Mouse (Mus musculus) midbrain, embryonic 10.5 days (tissue): ENCODE data around the gene Gm3625. TPM values are rescaled to one million over a fixed set of nuclear protein-coding genes. Genes with fewer than 3 reads are reported as not detected.
"Not testable (repeated sequence)": the region's sequence is repeated elsewhere in the genome, so short reads cannot be mapped to it uniquely, and the experiment has no call there.

ENCODE experiments used
- DNase-seq: peaks from one replicate; pipeline ENCODE4 v3.0.0-alpha.2; 2017; ENCODE audit warnings: low spot score
- H3K27ac ChIP-seq: fragments of 300-500 bp; sonication (generic); replicated peaks from 2 replicates; pipeline ENCODE4 v1.5.1; 2016; ENCODE audit warnings: mild to moderate bottlenecking
- H3K27me3 ChIP-seq: fragments of 300-500 bp; sonication (generic); 2 replicates; pipeline ENCODE4 v1.6.1; 2016; ENCODE audit warnings: low read depth, mild to moderate bottlenecking; ENCODE audit not compliant: poor library complexity, severe bottlenecking
- H3K36me3 ChIP-seq: fragments of 300-500 bp; sonication (generic); 2 replicates; pipeline ENCODE4 v1.6.1; 2016; ENCODE audit warnings: mild to moderate bottlenecking, moderate library complexity
- H3K4me1 ChIP-seq: fragments of 300-500 bp; sonication (generic); 2 replicates; pipeline ENCODE4 v1.6.1; 2016
- H3K4me3 ChIP-seq: fragments of 300-500 bp; sonication (generic); 2 replicates; pipeline ENCODE4 v1.5.1; 2016; ENCODE audit warnings: mild to moderate bottlenecking, moderate library complexity
- H3K9me3 ChIP-seq: fragments of 300-500 bp; sonication (generic); replicated peaks from 2 replicates; pipeline ENCODE4 v1.6.1; 2016; ENCODE audit warnings: mild to moderate bottlenecking
- WGBS: fragments of 180-500 bp; shearing (Covaris S2); methylation state at CpG from one replicate; pipeline ENCODE4 v1.1.7; 2016; 5-methylcytosine and 5-hydroxymethylcytosine counted together
- polyA plus RNA-seq: library from polyadenylated mRNA; unstranded; fragments of >200 nt; fragmentation: Nextera tagmentation; extraction: Ambion mirVana; gene quantifications from 2 replicates; pipeline ENCODE4 v1.2.1, GENCODE M21; 2016

Gene Gm3625
- polyA plus RNA-seq, 1 experiment from 2014 or later = not detected

DNA sequence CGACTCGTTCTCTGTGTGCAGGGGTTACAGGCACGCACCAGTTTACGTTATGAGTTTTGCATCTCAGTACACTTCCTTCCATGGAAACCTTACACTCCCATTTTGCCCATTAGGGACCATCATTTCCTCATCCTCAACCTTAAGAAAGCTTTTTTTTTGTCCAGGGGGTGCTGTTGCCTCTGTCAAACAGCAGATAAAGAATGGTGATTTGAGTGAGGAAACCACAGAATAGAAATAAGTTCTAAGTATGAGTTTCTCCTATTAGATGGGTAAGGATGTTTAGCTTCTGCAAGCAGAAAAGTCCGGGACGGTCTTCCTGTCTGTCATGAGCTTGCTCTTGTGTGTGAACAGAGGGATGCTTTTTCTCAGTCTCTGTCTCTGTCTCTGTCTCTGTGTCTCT lies 702 bp downstream of the Gm3625 start:
- Histone ChIP-seq H3K27ac (peak overlapping the region; percentile 89), H3K27me3 (peaks cover 22% of the 10 kb centered on the region), H3K4me1 (peaks cover 17% of the 10 kb centered on the region), H3K9me3 (no peaks in the 10 kb centered on the region), H3K36me3 (no peaks in the 10 kb centered on the region), H3K4me3 (peak overlapping the region; percentile 82)
- no peak for DNase-seq
- 75% methylated on average over 6 of the region's 6 CpGs for WGBS

DNA sequence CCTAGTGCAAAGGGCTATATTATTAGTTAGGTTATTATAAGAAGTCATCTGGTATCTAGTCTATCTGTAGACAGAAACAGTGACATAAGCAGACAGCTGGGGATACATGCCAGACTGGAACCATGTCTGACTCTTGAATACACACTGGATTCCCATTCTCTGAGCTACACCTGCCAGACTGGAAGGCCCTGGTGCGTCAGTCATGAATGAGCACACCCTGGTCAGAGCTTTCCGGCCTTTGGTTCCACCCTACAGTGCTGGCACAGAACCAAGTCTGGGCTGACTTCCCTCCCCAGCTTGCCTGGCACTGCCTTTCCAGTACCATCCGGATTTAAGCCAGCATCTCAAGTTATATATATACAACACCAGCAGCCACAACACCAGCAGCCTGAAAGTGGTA lies 4.1 kb downstream of the Gm3625 start:
- Histone ChIP-seq H3K4me1 (peaks cover 10% of the 10 kb centered on the region), H3K4me3 (no peak overlapping the region), H3K27ac (no peak overlapping the region), H3K27me3 (peaks cover 14% of the 10 kb centered on the region), H3K9me3 (no peaks in the 10 kb centered on the region), H3K36me3 (no peaks in the 10 kb centered on the region)
- no peak for DNase-seq
- 89% methylated on average over 3 of the region's 3 CpGs for WGBS

DNA sequence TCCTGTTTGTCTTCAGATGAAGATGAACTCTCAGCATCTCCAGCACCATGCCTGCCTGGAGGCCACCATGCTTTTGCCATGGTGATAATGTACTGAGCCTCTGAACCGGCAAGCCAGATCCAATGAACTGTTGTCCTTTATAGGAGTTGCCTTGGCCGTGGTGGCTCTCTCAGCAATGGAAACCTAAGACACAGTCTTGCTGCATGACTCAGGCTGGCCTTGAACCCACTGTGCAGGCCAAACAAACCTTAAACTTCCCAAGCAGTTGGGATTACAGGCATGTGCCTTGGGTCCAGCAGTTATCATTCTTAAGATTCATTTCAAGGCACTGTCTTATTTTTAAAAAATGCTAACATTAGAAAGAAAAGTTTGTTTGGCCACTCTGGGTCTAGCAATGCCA lies 4.9 kb downstream of the Gm3625 start:
- Histone ChIP-seq H3K36me3 (no peaks in the 10 kb centered on the region), H3K27me3 (peaks cover 12% of the 10 kb centered on the region), H3K4me3 (no peak overlapping the region), H3K27ac (no peak overlapping the region), H3K9me3 (no peaks in the 10 kb centered on the region), H3K4me1 (peaks cover 7% of the 10 kb centered on the region)
- no peak for DNase-seq
- WGBS = 82% methylated on average over 2 of the region's 2 CpGs

DNA sequence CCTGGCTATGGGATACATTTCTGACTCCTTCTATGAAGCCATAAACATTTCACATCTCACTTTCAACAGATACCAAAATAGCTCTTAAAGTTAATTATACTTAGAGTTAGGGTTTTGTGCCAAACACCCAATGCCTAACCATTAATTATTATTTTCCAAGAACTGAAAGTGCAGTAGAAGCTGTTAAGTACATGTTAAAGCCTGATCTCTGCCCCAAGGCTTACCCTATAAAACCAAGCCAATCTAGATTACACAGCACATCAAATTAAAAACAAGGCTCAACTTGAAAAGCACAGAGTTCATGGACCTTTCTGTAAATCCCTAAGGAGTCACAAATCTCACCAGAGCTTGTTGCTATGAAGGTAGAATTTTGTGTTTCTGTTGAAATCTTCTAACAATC lies 10.4 kb downstream of the Gm3625 start:
- Histone ChIP-seq H3K27ac (no peak overlapping the region), H3K27me3 (no peaks in the 10 kb centered on the region), H3K36me3 (no peaks in the 10 kb centered on the region), H3K9me3 (no peaks in the 10 kb centered on the region), H3K4me1 (no peaks in the 10 kb centered on the region), H3K4me3 (no peak overlapping the region)
- no peak for DNase-seq

DNA sequence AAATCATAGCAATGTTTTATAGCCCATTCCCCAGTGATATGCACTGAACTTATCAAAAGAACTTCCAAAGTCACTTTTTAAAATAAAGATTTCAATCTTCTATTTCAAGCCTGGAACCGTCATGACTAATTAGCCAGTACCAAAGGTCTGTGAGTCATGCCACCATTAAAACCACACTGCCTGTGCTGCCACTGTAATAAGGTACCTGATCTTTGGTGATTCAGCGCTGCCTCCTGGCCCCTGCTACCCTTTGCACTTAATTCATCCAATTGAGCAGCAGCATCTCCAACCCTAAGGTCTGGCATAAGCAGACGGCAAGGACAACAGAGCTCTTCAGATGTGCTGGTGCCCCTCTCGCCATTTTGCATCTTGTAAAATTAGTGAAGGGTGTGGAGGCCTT lies 18.7 kb downstream of the Gm3625 start:
- 83% methylated on average over 4 of the region's 4 CpGs for WGBS
- H3K27ac ChIP-seq = no peak overlapping the region
- H3K4me3 ChIP-seq = no peak overlapping the region
- H3K4me1 ChIP-seq = no peaks in the 10 kb centered on the region
- no peaks in the 10 kb centered on the region for H3K27me3 ChIP-seq
- DNase-seq = no peak
- H3K9me3 ChIP-seq = no peaks in the 10 kb centered on the region
- no peaks in the 10 kb centered on the region for H3K36me3 ChIP-seq

DNA sequence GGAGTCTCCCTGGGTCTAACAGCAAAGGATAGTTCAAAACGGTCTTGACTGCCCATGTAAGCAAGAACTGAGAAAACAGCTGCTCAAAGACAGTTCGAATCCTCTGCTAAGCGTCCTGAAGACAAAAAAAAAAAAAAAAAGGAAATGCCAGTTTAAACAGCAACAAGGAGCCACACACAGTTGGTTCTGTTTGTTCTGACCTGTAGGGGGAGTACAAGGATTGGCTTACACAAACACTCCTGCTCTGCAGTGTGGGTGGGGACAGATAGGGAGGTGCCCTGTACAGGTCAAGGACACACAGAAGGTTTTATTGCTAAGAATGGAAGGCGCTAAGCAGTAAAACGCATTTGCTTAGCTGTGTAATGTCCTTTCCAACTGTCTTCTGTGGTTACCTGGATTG lies 20.9 kb downstream of the Gm3625 start:
- no peaks in the 10 kb centered on the region for H3K36me3 ChIP-seq
- no peaks in the 10 kb centered on the region for H3K9me3 ChIP-seq
- H3K4me3 ChIP-seq = no peak overlapping the region
- WGBS = 41% methylated on average over 5 of the region's 5 CpGs
- no peak overlapping the region for H3K27ac ChIP-seq
- no peak for DNase-seq
- no peaks in the 10 kb centered on the region for H3K27me3 ChIP-seq
- H3K4me1 ChIP-seq = no peaks in the 10 kb centered on the region

DNA sequence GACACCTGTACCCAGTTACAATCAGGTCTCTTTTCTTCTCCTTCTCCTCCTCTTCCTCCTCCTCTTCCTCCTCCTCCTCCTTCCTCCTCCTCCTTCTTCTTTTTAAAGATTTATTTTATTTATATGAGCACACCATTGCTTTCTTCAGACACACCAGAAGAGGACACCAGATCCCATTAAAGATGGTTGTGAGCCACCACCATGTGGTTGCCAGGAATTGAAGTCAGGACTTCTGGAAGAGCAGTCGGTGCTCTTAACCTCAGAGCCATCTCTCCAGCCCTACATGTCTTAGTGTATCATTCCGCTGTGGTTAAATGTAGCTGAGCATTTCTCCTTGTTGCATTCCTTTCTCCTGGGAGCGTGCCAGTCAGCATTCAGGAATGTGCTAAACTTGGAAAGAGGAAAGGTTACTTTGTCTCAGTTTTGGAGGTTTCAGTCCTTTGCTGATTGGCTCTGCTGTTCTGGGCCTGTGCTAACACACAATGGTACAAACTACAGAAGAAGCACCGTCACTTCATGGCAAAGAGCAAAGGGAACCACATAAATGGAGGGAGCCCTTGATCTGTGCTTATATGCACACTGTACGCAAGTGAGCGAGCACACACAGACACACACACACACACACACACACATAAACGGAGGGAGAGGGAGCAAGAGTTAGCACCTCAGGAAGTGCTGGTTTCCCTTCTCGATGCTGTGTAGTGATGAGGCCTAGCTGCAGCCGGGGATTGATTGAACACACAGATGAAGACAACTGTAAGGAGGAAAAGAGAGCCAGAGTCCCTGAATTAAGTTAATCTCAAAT lies 34.0 kb downstream of the Gm3625 start:
- Histone ChIP-seq H3K9me3 (no peaks in the 10 kb centered on the region), H3K27ac (no peak overlapping the region), H3K27me3 (no peaks in the 10 kb centered on the region), H3K36me3 (no peaks in the 10 kb centered on the region), H3K4me1 (no peaks in the 10 kb centered on the region), H3K4me3 (no peak overlapping the region)
- DNase-seq = no peak
- WGBS = 84% methylated on average over 9 of the region's 9 CpGs

DNA sequence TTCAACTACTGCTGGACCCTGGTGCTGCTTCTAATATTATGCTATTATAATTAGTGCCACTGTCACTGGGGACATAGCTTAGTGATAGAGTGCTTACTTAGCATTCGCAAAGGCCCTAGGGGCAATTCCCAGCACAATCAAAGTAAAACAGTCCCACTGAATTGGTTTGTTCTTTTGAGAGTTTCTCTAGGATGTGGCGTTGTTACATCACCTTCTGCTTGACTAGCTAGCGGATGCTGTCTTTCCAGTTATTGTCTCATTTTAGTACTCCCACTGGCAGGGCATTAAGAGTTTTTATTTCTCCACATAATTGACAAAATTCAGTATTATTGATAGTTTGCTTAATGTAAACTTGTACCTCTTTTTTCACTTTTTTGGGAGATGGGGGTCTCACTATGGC lies 34.7 kb downstream of the Gm3625 start:
- H3K9me3 ChIP-seq = no peaks in the 10 kb centered on the region
- no peak for DNase-seq
- H3K27ac ChIP-seq = no peak overlapping the region
- no peaks in the 10 kb centered on the region for H3K36me3 ChIP-seq
- H3K4me1 ChIP-seq = no peaks in the 10 kb centered on the region
- WGBS = 90% methylated on average over 3 of the region's 3 CpGs
- H3K27me3 ChIP-seq = no peaks in the 10 kb centered on the region
- H3K4me3 ChIP-seq = no peak overlapping the region

DNA sequence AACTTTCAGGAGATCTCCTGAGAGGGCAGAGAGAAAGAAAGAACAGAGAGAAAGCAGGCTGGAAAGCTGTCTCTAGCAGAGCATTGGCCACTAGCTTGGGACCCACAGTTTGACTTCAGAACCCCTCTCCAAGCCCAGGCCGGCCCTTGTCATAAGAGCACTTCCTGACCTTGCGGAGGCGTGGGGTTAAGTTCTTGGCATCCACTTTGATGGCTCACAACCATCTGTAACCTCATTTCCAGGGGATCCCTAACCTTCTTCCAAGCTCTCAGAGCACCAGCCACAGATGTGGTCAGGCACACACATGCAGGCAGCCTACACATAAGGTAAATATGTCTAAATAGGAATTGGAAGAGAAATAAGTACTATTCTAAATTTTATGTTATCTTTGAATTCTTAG lies 35.3 kb downstream of the Gm3625 start:
- no peak for DNase-seq
- H3K4me1 ChIP-seq = no peaks in the 10 kb centered on the region
- no peaks in the 10 kb centered on the region for H3K27me3 ChIP-seq
- H3K36me3 ChIP-seq = no peaks in the 10 kb centered on the region
- no peak overlapping the region for H3K27ac ChIP-seq
- H3K9me3 ChIP-seq = no peaks in the 10 kb centered on the region
- H3K4me3 ChIP-seq = no peak overlapping the region
- 79% methylated on average over 3 of the region's 3 CpGs for WGBS

DNA sequence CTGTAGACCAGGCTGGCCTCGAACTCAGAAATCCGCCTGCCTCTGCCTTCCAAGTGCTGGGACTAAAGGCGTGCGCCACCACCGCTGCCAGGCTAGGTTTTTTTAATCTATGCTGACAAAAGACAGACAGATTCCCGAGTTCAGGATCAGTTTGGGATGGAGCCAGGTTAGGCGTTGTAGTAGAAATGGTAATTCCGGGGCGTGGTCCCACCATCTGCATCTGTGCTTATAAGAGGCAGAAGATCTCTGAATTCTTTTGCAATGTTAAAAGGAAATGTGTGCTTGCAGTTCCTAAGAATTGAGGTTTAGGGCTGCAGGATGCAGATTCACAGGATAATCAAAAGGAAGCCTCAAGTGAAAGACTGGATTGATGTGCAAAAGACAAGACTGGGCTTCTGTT lies 35.8 kb downstream of the Gm3625 start:
- Histone ChIP-seq H3K4me3 (no peak overlapping the region), H3K27me3 (no peaks in the 10 kb centered on the region), H3K4me1 (no peaks in the 10 kb centered on the region), H3K36me3 (no peaks in the 10 kb centered on the region), H3K27ac (no peak overlapping the region), H3K9me3 (no peaks in the 10 kb centered on the region)
- DNase-seq = no peak
- 87% methylated on average over 9 of the region's 9 CpGs for WGBS

DNA sequence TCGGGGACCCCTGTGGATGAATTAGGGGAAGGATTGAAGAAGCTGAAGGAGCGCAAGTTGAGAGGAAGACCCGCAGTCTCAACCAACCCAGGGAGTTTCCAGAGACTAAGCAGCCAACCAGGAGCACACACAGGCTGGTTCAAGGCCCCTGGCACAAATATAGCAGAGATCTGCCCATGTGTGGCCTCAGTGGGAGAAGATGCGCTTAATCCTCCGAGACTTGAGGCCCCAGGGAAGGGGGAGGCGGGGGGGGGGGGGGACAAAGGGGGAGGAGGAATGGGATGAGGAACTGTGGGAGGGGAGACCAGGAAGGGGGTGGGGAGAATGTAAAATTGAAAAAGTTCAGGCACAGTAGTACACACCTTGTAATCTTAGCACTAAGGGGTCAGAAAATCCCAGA lies 37.3 kb downstream of the Gm3625 start:
- no peak overlapping the region for H3K27ac ChIP-seq
- H3K4me3 ChIP-seq = no peak overlapping the region
- WGBS = 73% methylated on average over 5 of the region's 6 CpGs
- H3K4me1 ChIP-seq = no peaks in the 10 kb centered on the region
- DNase-seq = no peak
- no peaks in the 10 kb centered on the region for H3K27me3 ChIP-seq
- no peaks in the 10 kb centered on the region for H3K9me3 ChIP-seq
- H3K36me3 ChIP-seq = no peaks in the 10 kb centered on the region

DNA sequence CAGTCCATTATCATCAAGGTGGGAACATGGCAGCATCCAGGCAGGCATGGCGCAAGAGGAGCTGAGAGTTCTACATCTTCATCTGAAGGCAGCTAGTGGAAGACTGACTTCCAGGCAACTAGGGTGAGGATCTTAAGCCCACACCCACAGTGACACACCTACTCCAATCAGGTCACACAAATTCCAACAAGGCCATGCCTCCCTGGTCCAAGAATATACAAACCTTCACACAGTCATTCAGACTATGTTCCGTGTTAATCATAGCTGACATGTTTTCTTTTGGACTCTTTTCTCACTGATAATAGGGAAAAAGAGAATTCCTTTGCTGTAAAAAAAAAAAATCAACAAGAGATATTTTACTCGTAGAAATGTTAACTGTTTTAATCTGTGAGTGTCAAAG lies 39.0 kb downstream of the Gm3625 start:
- not testable (repeated sequence) for H3K4me3 ChIP-seq, DNase-seq, H3K9me3 ChIP-seq, H3K36me3 ChIP-seq, H3K27ac ChIP-seq, H3K27me3 ChIP-seq, H3K4me1 ChIP-seq
- WGBS = 92% methylated on average over 3 of the region's 3 CpGs

DNA sequence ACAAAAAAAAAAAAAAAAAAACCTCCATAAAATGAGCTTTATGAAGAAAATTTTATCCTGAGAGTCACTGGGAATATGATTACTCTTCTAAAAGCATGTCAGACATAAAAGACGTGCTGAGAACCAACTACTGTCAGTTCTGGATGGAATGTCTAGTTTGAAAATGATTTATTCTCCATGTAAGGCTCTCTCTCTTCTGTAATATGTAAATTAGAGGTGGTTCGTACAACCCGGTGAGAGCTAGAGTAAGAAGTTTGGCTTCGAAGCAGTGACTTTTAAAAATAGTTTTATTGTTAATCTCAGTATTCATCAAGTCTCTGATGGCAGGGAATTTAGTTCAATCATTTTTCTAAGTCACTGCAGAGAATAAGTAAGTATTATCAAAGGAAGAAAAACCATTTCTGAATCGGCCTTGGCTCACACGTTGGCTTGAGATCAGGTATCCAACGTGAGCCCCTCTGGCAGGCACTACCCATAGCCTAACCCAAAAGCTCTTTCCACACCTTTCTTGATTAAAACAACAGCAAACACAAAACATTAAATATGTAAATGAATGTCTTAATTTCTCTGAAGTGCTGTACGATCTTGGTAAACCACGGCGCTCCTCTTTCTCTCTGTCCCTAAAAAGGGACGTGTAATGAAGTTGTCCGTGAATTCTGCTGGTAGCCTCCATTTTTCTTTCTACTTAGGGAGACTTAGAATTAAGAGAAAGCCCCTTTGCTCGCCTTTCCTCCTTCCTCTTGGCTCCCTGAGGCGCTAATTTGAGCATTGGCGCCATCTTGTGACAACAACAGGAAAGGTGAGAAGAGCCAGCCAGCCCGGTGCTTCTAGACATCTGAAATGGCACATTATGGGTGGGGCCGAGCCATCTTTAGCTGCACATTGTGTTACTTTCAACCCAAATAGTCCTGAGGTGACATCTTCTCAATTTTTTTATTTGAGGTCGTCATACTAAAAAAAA lies 44.4 kb downstream of the Gm3625 start:
- Histone ChIP-seq H3K27ac (peak overlapping the region; percentile 30; the same call in 1 of the 2 replicates), H3K4me1 (0 out of 2 replicates have a peak, but pooled peaks cover 6% of the 10 kb centered on the region), H3K4me3 (peak overlapping the region; percentile 22; the same call in 1 of the 2 replicates), H3K36me3 (no peaks in the 10 kb centered on the region), H3K9me3 (no peaks in the 10 kb centered on the region), H3K27me3 (no peaks in the 10 kb centered on the region)
- peak; percentile 77 for DNase-seq
- 29% methylated on average over 18 of the region's 18 CpGs for WGBS
